In the genomic region with DNA sequence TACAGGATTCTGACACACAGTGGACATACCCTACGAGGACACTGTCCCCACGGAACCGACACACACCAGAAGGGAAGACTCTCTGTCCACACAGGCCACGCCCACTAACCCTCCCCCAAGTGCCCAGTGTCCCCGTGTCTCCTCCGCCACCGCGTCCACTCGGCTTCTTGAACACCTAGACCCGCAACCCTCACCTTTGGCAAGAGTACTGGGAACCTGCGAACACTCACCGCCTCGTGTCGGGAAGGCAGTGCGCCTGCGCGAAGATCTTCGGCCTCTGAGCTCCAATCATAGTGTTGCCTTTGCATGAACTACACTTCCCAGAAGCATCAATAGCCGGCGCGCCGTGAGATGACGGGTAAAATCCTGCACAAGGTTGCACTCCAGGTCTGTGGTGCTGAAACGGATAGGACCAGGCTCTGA, we compare ENCODE assay signal across 8 mouse cellular contexts. TPM values are rescaled to one million over a fixed set of nuclear protein-coding genes. Genes with fewer than 3 reads are reported as not detected.
DNase-seq lines count a peak whose midpoint lies in the region; ATAC-seq and TF ChIP-seq lines count a peak whose summit lies in the region.

No protein-coding gene starts in this region.

- peaks cover 25% of the 10 kb centered on the region for H3K4me1 ChIP-seq in heart, embryonic 12.5 days (replicated peaks)
- H3K4me1 ChIP-seq in kidney, postnatal 0 days (replicated peaks; ENCODE audit: insufficient read depth, low read length), result peaks cover 6% of the 10 kb centered on the region
- H3K4me1 ChIP-seq in liver, embryonic 11.5 days (replicated peaks; ENCODE audit: control insufficient read depth, insufficient read depth, low read length), result peaks cover 18% of the 10 kb centered on the region
- H3K4me1 ChIP-seq in stomach, embryonic 14.5 days (ENCODE audit: control insufficient read depth, insufficient read depth, low read length), result peaks cover 7% of the 10 kb centered on the region

- H3K9me3 ChIP-seq in heart, embryonic 12.5 days (replicated peaks), result no peaks in the 10 kb centered on the region
- H3K9me3 ChIP-seq in kidney, postnatal 0 days (replicated peaks; ENCODE audit: low read length), result no peaks in the 10 kb centered on the region
- H3K9me3 ChIP-seq in liver, embryonic 11.5 days (ENCODE audit: control insufficient read depth, low read length), result no peaks in the 10 kb centered on the region
- H3K9me3 ChIP-seq in stomach, embryonic 14.5 days (ENCODE audit: control insufficient read depth, low read depth, low read length), result no peaks in the 10 kb centered on the region

- no peaks in the 10 kb centered on the region for H3K36me3 ChIP-seq in heart, embryonic 12.5 days
- no peaks in the 10 kb centered on the region for H3K36me3 ChIP-seq in kidney, postnatal 0 days (ENCODE audit: insufficient read depth, low read length)
- no peaks in the 10 kb centered on the region for H3K36me3 ChIP-seq in liver, embryonic 11.5 days (ENCODE audit: control insufficient read depth, insufficient read depth, low read length)
- H3K36me3 ChIP-seq in stomach, embryonic 14.5 days (ENCODE audit: control insufficient read depth, insufficient read depth, low read length), result no peaks in the 10 kb centered on the region

- no peak overlapping the region for H3K27ac ChIP-seq in heart, embryonic 12.5 days (ENCODE audit: poor library complexity, severe bottlenecking)
- H3K27ac ChIP-seq in kidney, postnatal 0 days, result no peak overlapping the region
- no peak overlapping the region for H3K27ac ChIP-seq in liver, embryonic 11.5 days (ENCODE audit: low read depth, low read length)
- H3K27ac ChIP-seq in stomach, embryonic 14.5 days (ENCODE audit: low read length), result no peak overlapping the region

- no peaks in the 10 kb centered on the region for H3K27me3 ChIP-seq in heart, embryonic 12.5 days (replicated peaks)
- H3K27me3 ChIP-seq in kidney, postnatal 0 days (ENCODE audit: insufficient read depth, low read length), result no peaks in the 10 kb centered on the region
- no peaks in the 10 kb centered on the region for H3K27me3 ChIP-seq in liver, embryonic 11.5 days (replicated peaks; ENCODE audit: control insufficient read depth, insufficient read depth, low read length)
- no peaks in the 10 kb centered on the region for H3K27me3 ChIP-seq in stomach, embryonic 14.5 days (ENCODE audit: control insufficient read depth, insufficient read depth, low read length)

- peak; percentile 69 for ATAC-seq in erythroid progenitor cell, adult 5-6 weeks (replicated peaks; ENCODE audit: low FRiP score, poor library complexity, severe bottlenecking)
- peak; percentile 86 for ATAC-seq in heart, embryonic 12.5 days (ENCODE audit: insufficient number of reproducible peaks, low FRiP score)
- peak; percentile 83 for ATAC-seq in kidney, postnatal 0 days (replicated peaks; ENCODE audit: low FRiP score, low read depth)
- ATAC-seq in liver, embryonic 11.5 days (replicated peaks; ENCODE audit: low FRiP score), result peak; percentile 82
- peak; percentile 77 for ATAC-seq in stomach, embryonic 14.5 days (ENCODE audit: insufficient number of reproducible peaks, insufficient read depth, low FRiP score, low read depth)

- DNase-seq in CD4-positive helper T cell, adult 2 months (ENCODE audit: low read depth, low spot score), result peak; percentile 94
- DNase-seq in brain, embryonic 18.5 days (ENCODE audit: low read depth, low spot score), result peak; percentile 86
- DNase-seq in kidney, postnatal 0 days (ENCODE audit: low spot score), result peak; percentile 96
- DNase-seq in liver, embryonic 11.5 days (ENCODE audit: low spot score), result peak; percentile 89
- peak; percentile 95 for DNase-seq in naive thymus-derived CD4-positive, alpha-beta T cell, adult 2 months (ENCODE audit: low read depth)

- H3K4me2 ChIP-seq in heart, embryonic 12.5 days, result peak overlapping the region; percentile 88
- peak overlapping the region; percentile 88 for H3K4me2 ChIP-seq in kidney, postnatal 0 days (ENCODE audit: low read length)
- H3K4me2 ChIP-seq in liver, embryonic 11.5 days, result peak overlapping the region; percentile 90
- peak overlapping the region; percentile 87 for H3K4me2 ChIP-seq in stomach, embryonic 14.5 days (replicated peaks; ENCODE audit: low read depth, low read length)

- TF ChIP-seq CTCF in kidney, postnatal 0 days (IDR thresholded peaks at IDR 0.05; ENCODE audit: low read depth), result no peak

- under 1% methylated on average over 24 of the region's 24 CpGs for WGBS in heart, embryonic 12.5 days
- WGBS in kidney, postnatal 0 days, result under 1% methylated on average over 24 of the region's 24 CpGs
- WGBS in liver, embryonic 11.5 days, result under 1% methylated on average over 24 of the region's 24 CpGs
- under 1% methylated on average over 24 of the region's 24 CpGs for WGBS in stomach, embryonic 14.5 days

- H3K9ac ChIP-seq in heart, embryonic 12.5 days, result peak overlapping the region; percentile 79
- H3K9ac ChIP-seq in kidney, postnatal 0 days (ENCODE audit: low read depth, low read length), result peak overlapping the region; percentile 57
- H3K9ac ChIP-seq in liver, embryonic 11.5 days (ENCODE audit: low read depth, low read length), result peak overlapping the region; percentile 70
- peak overlapping the region; percentile 52 for H3K9ac ChIP-seq in stomach, embryonic 14.5 days (replicated peaks; ENCODE audit: low read depth, low read length)

- H3K4me3 ChIP-seq in heart, embryonic 12.5 days, result peak overlapping the region; percentile 67
- peak overlapping the region; percentile 57 for H3K4me3 ChIP-seq in kidney, postnatal 0 days (replicated peaks; ENCODE audit: low read depth, low read length)
- H3K4me3 ChIP-seq in liver, embryonic 11.5 days (ENCODE audit: low read depth, low read length), result peak overlapping the region; percentile 68
- H3K4me3 ChIP-seq in stomach, embryonic 14.5 days (ENCODE audit: low read depth, low read length), result peak overlapping the region; percentile 58

RNA-seq across cellular contexts. Expression of a gene that starts 2.4 kb away (rescaled TPM):
- 0.42 TPM in 1 of 2 replicates, not detected in the other for total RNA-seq in erythroid progenitor cell, adult 5-6 weeks (2015; ENCODE audit: low replicate concordance)
- total RNA-seq in erythroid progenitor cell, adult 5-6 weeks (2017; ENCODE audit: low replicate concordance), result 0.26 and 0.83 TPM in 2 replicates
- polyA plus RNA-seq in heart, embryonic 12.5 days (2016; fragmentation: Nextera tagmentation; extraction: Ambion mirVana), result 2.4 and 2.9 TPM in 2 replicates
- polyA plus RNA-seq in kidney, postnatal 0 days (2015; fragmentation: Nextera tagmentation; extraction: Ambion mirVana), result 3.1 and 3.2 TPM in 2 replicates
- 3.2 and 4.0 TPM in 2 replicates for polyA plus RNA-seq in liver, embryonic 11.5 days (2014; fragmentation: Nextera tagmentation; extraction: Ambion mirVana)
- polyA plus RNA-seq in stomach, embryonic 14.5 days (2014; fragmentation: Nextera tagmentation; extraction: Ambion mirVana), result 3.8 and 5.0 TPM in 2 replicates

RNA-seq across cellular contexts. Expression of a gene that starts 2.6 kb away (rescaled TPM):
- 2.9 and 20.5 TPM in 2 replicates for total RNA-seq in erythroid progenitor cell, adult 5-6 weeks (2015; ENCODE audit: low replicate concordance)
- 6.7 and 17.8 TPM in 2 replicates for total RNA-seq in erythroid progenitor cell, adult 5-6 weeks (2017; ENCODE audit: low replicate concordance)
- 138 and 144 TPM in 2 replicates for polyA plus RNA-seq in heart, embryonic 12.5 days (2016; fragmentation: Nextera tagmentation; extraction: Ambion mirVana)
- polyA plus RNA-seq in kidney, postnatal 0 days (2015; fragmentation: Nextera tagmentation; extraction: Ambion mirVana), result 151 and 167 TPM in 2 replicates
- 202 and 214 TPM in 2 replicates for polyA plus RNA-seq in liver, embryonic 11.5 days (2014; fragmentation: Nextera tagmentation; extraction: Ambion mirVana)
- polyA plus RNA-seq in stomach, embryonic 14.5 days (2014; fragmentation: Nextera tagmentation; extraction: Ambion mirVana), result 125 and 132 TPM in 2 replicates

RNA-seq across cellular contexts. Expression of a gene that starts 43.2 kb away (rescaled TPM):
- not detected in 2 replicates for total RNA-seq in erythroid progenitor cell, adult 5-6 weeks (2015; ENCODE audit: low replicate concordance)
- not detected in 2 replicates for total RNA-seq in erythroid progenitor cell, adult 5-6 weeks (2017; ENCODE audit: low replicate concordance)
- 0.19 and 0.21 TPM in 2 replicates for polyA plus RNA-seq in heart, embryonic 12.5 days (2016; fragmentation: Nextera tagmentation; extraction: Ambion mirVana)
- polyA plus RNA-seq in kidney, postnatal 0 days (2015; fragmentation: Nextera tagmentation; extraction: Ambion mirVana), result 2.2 and 2.4 TPM in 2 replicates
- 0.23 and 0.25 TPM in 2 replicates for polyA plus RNA-seq in liver, embryonic 11.5 days (2014; fragmentation: Nextera tagmentation; extraction: Ambion mirVana)
- 12.1 and 14.1 TPM in 2 replicates for polyA plus RNA-seq in stomach, embryonic 14.5 days (2014; fragmentation: Nextera tagmentation; extraction: Ambion mirVana)
